Mouse (Mus musculus) liver, adult 2 months (tissue): ENCODE results near the gene Rln3. TPM values are rescaled to one million over a fixed set of nuclear protein-coding genes. Genes with fewer than 3 reads are reported as not detected.

Experiments
- DNase-seq: peaks from one replicate; pipeline ENCODE4 v3.0.0-alpha.2; 2011; ENCODE audit warnings: low read depth, low spot score; ENCODE audit errors: extremely low read depth
- H3K27ac ChIP-seq: fragments of 200-500 bp; replicated peaks from 2 replicates; pipeline ENCODE4 v1.5.1; 2012; ENCODE audit warnings: low read depth, mild to moderate bottlenecking, control low read depth, inconsistent platforms, low read length; ENCODE audit not compliant: insufficient read depth
- H3K27me3 ChIP-seq: fragments of 200-500 bp; 2 replicates; pipeline ENCODE4 v1.6.1; 2012; ENCODE audit warnings: mild to moderate bottlenecking, moderate library complexity, low read length, inconsistent platforms; ENCODE audit not compliant: control insufficient read depth, insufficient read depth
- H3K36me3 ChIP-seq: fragments of 200-500 bp; 2 replicates; pipeline ENCODE4 v1.6.1; 2012; ENCODE audit warnings: low read length, inconsistent platforms; ENCODE audit not compliant: control insufficient read depth, insufficient read depth
- H3K4me1 ChIP-seq: fragments of 200-500 bp; 2 replicates; pipeline ENCODE4 v1.6.1; 2011; ENCODE audit warnings: low read length; ENCODE audit not compliant: control insufficient read depth, insufficient read depth
- H3K4me3 ChIP-seq: fragments of 200-500 bp; 2 replicates; pipeline ENCODE4 v1.5.1; 2011; ENCODE audit warnings: low read depth, mild to moderate bottlenecking, control low read depth, low read length, moderate library complexity; ENCODE audit not compliant: insufficient read depth
- H3K79me2 ChIP-seq: fragments of 200-500 bp; 2 replicates; pipeline ENCODE4 v1.6.1; 2012; ENCODE audit warnings: inconsistent platforms, mild to moderate bottlenecking, low read length, moderate library complexity; ENCODE audit not compliant: control insufficient read depth, insufficient read depth
- H3K9ac ChIP-seq: fragments of 200-500 bp; 2 replicates; pipeline ENCODE4 v1.6.1; 2012; ENCODE audit warnings: low read depth, mild to moderate bottlenecking, control low read depth, inconsistent platforms, low read length
- CTCF ChIP-seq: fragments of 200-500 bp; IDR thresholded peaks from 2 replicates; pipeline ENCODE4 v1.5.1; 2011; ENCODE audit warnings: low read depth, low read length, control low read depth
- POLR2A ChIP-seq: fragments of 200-500 bp; IDR thresholded peaks from 2 replicates; pipeline ENCODE4 v1.6.1; 2011; ENCODE audit warnings: low read length, control low read depth; ENCODE audit not compliant: insufficient read depth; ENCODE audit errors: extremely low read depth
- WGBS: fragments of 180-500 bp; shearing (Covaris S2); methylation state at CpG from one replicate; pipeline ENCODE4 v1.1.7; 2018; 5-methylcytosine and 5-hydroxymethylcytosine counted together
- polyA plus RNA-seq: library from polyadenylated mRNA; depleted of rRNA; stranded (reverse); fragments of >200 nt; gene quantifications from 2 replicates; pipeline ENCODE4 v1.2.3, GENCODE M21; 2012
- total RNA-seq: library from RNA; depleted of rRNA; stranded (reverse); fragments of >200 nt; gene quantifications from 2 replicates; pipeline ENCODE4 v1.2.3, GENCODE M21; 2014

Rln3 gene
- total and polyA plus RNA-seq, 2 experiments = not detected

GRCm38 (mm10) chr8:84067911-84068310, 23.1 kb upstream of the Rln3 start:
- TF ChIP-seq POLR2A (no peak), CTCF (no peak)
- Histone ChIP-seq H3K4me3 (no peak overlapping the region), H3K4me1 (peaks cover 48% of the 10 kb centered on the region), H3K9ac (no peak overlapping the region), H3K36me3 (no peaks in the 10 kb centered on the region), H3K27me3 (no peaks in the 10 kb centered on the region), H3K27ac (no peak overlapping the region), H3K79me2 (peaks cover 13% of the 10 kb centered on the region; the same call in 1 of the 2 replicates)
- no peak for DNase-seq
- WGBS = 82% methylated on average over 7 of the region's 7 CpGs

GRCm38 (mm10) chr8:84067047-84067573, 22.3 kb upstream of the Rln3 start:
- H3K4me1 ChIP-seq = peaks cover 42% of the 10 kb centered on the region
- 1% methylated on average over 58 of the region's 58 CpGs for WGBS

GRCm38 (mm10) chr8:84066291-84066930, 21.6 kb upstream of the Rln3 start, which contains the start of gene Rfx1:
TSS of gene Rfx1 (plus strand) at chr8:84066834.
- H3K79me2 ChIP-seq = peaks cover 8% of the 10 kb centered on the region; the same call in 1 of the 2 replicates
- peak within 1 kb of the TSS; percentile 70 for H3K9ac ChIP-seq
- H3K4me3 ChIP-seq = peak within 1 kb of the TSS; percentile 69
- WGBS = under 1% methylated on average over 51 of the region's 51 CpGs
- no peaks in the 10 kb centered on the region for H3K36me3 ChIP-seq
- peak; percentile 100 for DNase-seq
- peak within 1 kb of the TSS; percentile 65 for H3K27ac ChIP-seq
- H3K4me1 ChIP-seq = peaks cover 35% of the 10 kb centered on the region
- TF ChIP-seq CTCF = no peak
- TF ChIP-seq POLR2A = peak; percentile 52; the same call in 1 of the 2 replicates
- H3K27me3 ChIP-seq = no peaks in the 10 kb centered on the region

More at GRCm38 (mm10) chr8:84067047-84067573, 22.3 kb upstream of the Rln3 start:
- peak overlapping the region; percentile 65 for H3K4me3 ChIP-seq
- peak; percentile 60 for DNase-seq
- H3K27ac ChIP-seq = peak overlapping the region; percentile 45
- TF ChIP-seq CTCF (no peak), POLR2A (0 out of 2 replicates have a peak, but pooled peaks have one; percentile 38)
- no peaks in the 10 kb centered on the region for H3K36me3 ChIP-seq
- no peaks in the 10 kb centered on the region for H3K27me3 ChIP-seq
- H3K9ac ChIP-seq = peak overlapping the region; percentile 70
- H3K79me2 ChIP-seq = peaks cover 8% of the 10 kb centered on the region; the same call in 1 of the 2 replicates

GRCm38 (mm10) chr8:84065457-84066072, 20.8 kb upstream of the Rln3 start:
- Histone ChIP-seq H3K27ac (peak overlapping the region; percentile 65), H3K4me3 (peak overlapping the region; percentile 69), H3K9ac (peak overlapping the region; percentile 70), H3K79me2 (peaks cover 8% of the 10 kb centered on the region; the same call in 1 of the 2 replicates), H3K36me3 (no peaks in the 10 kb centered on the region), H3K4me1 (peaks cover 27% of the 10 kb centered on the region), H3K27me3 (no peaks in the 10 kb centered on the region)
- DNase-seq = no peak
- WGBS = 29% methylated on average over 5 of the region's 5 CpGs
- TF ChIP-seq POLR2A (no peak), CTCF (no peak)

- Histone ChIP-seq H3K4me1 (peaks cover 21% of the 10 kb centered on the region), H3K9ac (peak within 1 kb of the TSS; percentile 70), H3K79me2 (peaks cover 8% of the 10 kb centered on the region; the same call in 1 of the 2 replicates), H3K27ac (peak within 1 kb of the TSS; percentile 65), H3K27me3 (no peaks in the 10 kb centered on the region), H3K36me3 (no peaks in the 10 kb centered on the region), H3K4me3 (peak within 1 kb of the TSS; percentile 69)
- TF ChIP-seq POLR2A = no peak
- TF ChIP-seq CTCF = no peak
- no peak for DNase-seq
- WGBS = 96% methylated on average over 1 of the region's 1 CpGs
Observed at GRCm38 (mm10) chr8:84065037-84065436, 20.2 kb upstream of the Rln3 start, which contains the start of gene Gm10643. TSS of gene Gm10643 (minus strand) at chr8:84065137.
